Mouse (Mus musculus): ENCODE results near the gene Artn. TPM values are rescaled to one million over a fixed set of nuclear protein-coding genes. Genes with fewer than 3 reads are reported as not detected.

Artn gene
- not detected for polyA plus RNA-seq (2017; shearing (Covaris generic))

GRCm38 (mm10) chr4:117929391-117929881, at the start of gene Artn:
TSS of gene Artn (minus strand) at chr4:117929763.

GRCm38 (mm10) chr4:117914591-117915442, 14.7 kb downstream of the Artn start, which contains the start of gene Ipo13:
TSS of gene Ipo13 (minus strand) at chr4:117914999.

GRCm38 (mm10) chr4:117891738-117892161, 37.8 kb downstream of the Artn start, which contains the start of gene Dph2:
TSS of gene Dph2 (minus strand) at chr4:117892032.

GRCm38 (mm10) chr4:117887133-117887532, 42.4 kb downstream of the Artn start, which contains the start of gene Atp6v0b:
TSS of gene Atp6v0b (minus strand) at chr4:117887333.

GRCm38 (mm10) chr4:117882701-117883691, 46.6 kb downstream of the Artn start, which contains the start of gene B4galt2:
TSS of gene B4galt2 (minus strand) at chr4:117883487.

Other genes starting within 250 kb of the Artn start
- gene Dmap1, start 247.5 kb downstream of the Artn start, polyA plus RNA-seq (2017; shearing (Covaris generic)): 49.5 TPM
- not detected for gene Gm12845, start 205.4 kb downstream of the Artn start, polyA plus RNA-seq (2017; shearing (Covaris generic))
- gene Klf17, start 164.1 kb downstream of the Artn start, polyA plus RNA-seq (2017; shearing (Covaris generic)): not detected
- gene Slc6a9, start 95.3 kb downstream of the Artn start, polyA plus RNA-seq (2017; shearing (Covaris generic)): 0.17 TPM
- not detected for gene Ccdc24, start 57.2 kb downstream of the Artn start, polyA plus RNA-seq (2017; shearing (Covaris generic))
- 0.10 TPM for gene B4galt2, start 46.3 kb downstream of the Artn start, polyA plus RNA-seq (2017; shearing (Covaris generic))
- gene Atp6v0b, start 42.4 kb downstream of the Artn start, polyA plus RNA-seq (2017; shearing (Covaris generic)): 188 TPM
- gene Dph2, start 37.7 kb downstream of the Artn start, polyA plus RNA-seq (2017; shearing (Covaris generic)): 39.2 TPM
- 32.2 TPM for gene Ipo13, start 14.8 kb downstream of the Artn start, polyA plus RNA-seq (2017; shearing (Covaris generic))
- 7.3 TPM for gene St3gal3, start 205.2 kb upstream of the Artn start, polyA plus RNA-seq (2017; shearing (Covaris generic))